Mouse (Mus musculus): ENCODE results near the gene Olfr1046.
"Not testable (repeated sequence)": the region's sequence is repeated elsewhere in the genome, so short reads cannot be mapped to it uniquely, and the experiment has no call there.

Gene Olfr1046

GRCm38 (mm10) chr2:86219214-86219613 is at the start of gene Olfr1046:
Olfr1046 (minus strand) TSS chr2:86219314.
- DNase-seq = no peak

GRCm38 (mm10) chr2:86258228-86258627 is 39.1 kb upstream of the Olfr1046 start, which contains the start of gene Olfr1049:
Olfr1049 (minus strand) TSS chr2:86258328.
- DNase-seq = not testable (repeated sequence)

GRCm38 (mm10) chr2:86240189-86240588 is 21.1 kb upstream of the Olfr1046 start, which contains the start of gene Olfr1048:
Olfr1048 (minus strand) TSS chr2:86240289.
- no peak for DNase-seq

- no peak for DNase-seq
Measured at GRCm38 (mm10) chr2:86231301-86231700, 12.2 kb upstream of the Olfr1046 start, which contains the start of gene Olfr1047. Olfr1047 (minus strand) TSS chr2:86231401.

- no peak for DNase-seq
Measured at GRCm38 (mm10) chr2:86202909-86203308, 16.2 kb downstream of the Olfr1046 start, which contains the start of gene Olfr1045. Olfr1045 (minus strand) TSS chr2:86203009.

- no peak for DNase-seq
Measured at GRCm38 (mm10) chr2:86195863-86196262, 23.3 kb downstream of the Olfr1046 start.

GRCm38 (mm10) chr2:86185583-86185982 is 33.5 kb downstream of the Olfr1046 start, which contains the start of gene Olfr52:
Olfr52 (minus strand) TSS chr2:86185683.
- no peak for DNase-seq

GRCm38 (mm10) chr2:86179950-86180349 is 39.2 kb downstream of the Olfr1046 start:
- DNase-seq = no peak

GRCm38 (mm10) chr2:86177720-86178119 is 41.4 kb downstream of the Olfr1046 start, which contains the start of gene Olfr1044:
Olfr1044 (minus strand) TSS chr2:86177820.
- no peak for DNase-seq

GRCm38 (mm10) chr2:86175422-86175821 is 43.7 kb downstream of the Olfr1046 start:
- DNase-seq = not testable (repeated sequence)

- no peak for DNase-seq
Measured at GRCm38 (mm10) chr2:86167422-86167821, 51.7 kb downstream of the Olfr1046 start, which contains the start of gene Olfr1043. Olfr1043 (minus strand) TSS chr2:86167522.

All from kidney, adult 8-10 months (tissue).